Mouse (Mus musculus) neural tube, postnatal 0 days (tissue): ENCODE measurements around the gene D5Ertd577e. TPM values are rescaled to one million over a fixed set of nuclear protein-coding genes. Genes with fewer than 3 reads are reported as not detected.

ENCODE experiments used
- polyA plus RNA-seq: library from polyadenylated mRNA; unstranded; fragments of >200 nt; fragmentation: Nextera tagmentation; extraction: Ambion mirVana; gene quantifications from 2 replicates; pipeline ENCODE4 v1.2.1, GENCODE M21; 2015

D5Ertd577e gene
- not detected in 2 replicates for polyA plus RNA-seq

DNA sequence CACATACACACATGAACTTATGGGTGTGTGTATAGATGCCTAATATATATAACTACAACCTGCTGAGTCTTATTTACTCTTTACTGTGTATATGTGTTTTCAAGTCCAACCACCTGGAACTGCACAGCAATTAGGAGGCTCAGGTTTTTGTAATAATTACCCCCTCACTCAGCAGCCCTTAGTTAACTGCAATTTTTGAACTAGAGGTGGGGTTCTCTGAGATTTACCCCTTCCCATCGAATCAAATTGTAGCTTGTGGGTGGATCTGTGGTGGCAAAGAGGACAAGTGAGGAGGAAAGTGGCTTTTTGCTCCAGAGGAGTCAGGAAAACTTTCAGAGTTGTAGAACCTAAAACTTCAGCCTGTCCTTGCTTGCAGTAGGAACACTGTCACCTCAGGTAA is at the start of gene D5Ertd577e:
Gene D5Ertd577e, plus strand, starts transcription at position 301 of the 400 bp plus-strand sequence.

GRCm38 (mm10) chr5:95510458-95510857 is 53.9 kb downstream of the D5Ertd577e start, which contains the start of gene Gm3286:
Gene Gm3286, plus strand, starts transcription at chr5:95510758.

Other genes starting within 250 kb of the D5Ertd577e start
- gene Gm10424, start 184.0 kb upstream of the D5Ertd577e start, polyA plus RNA-seq, result not detected in 2 replicates
- gene Gm3259, start 150.9 kb upstream of the D5Ertd577e start, polyA plus RNA-seq, result not detected in 2 replicates
- gene Gm3286, start 54.0 kb downstream of the D5Ertd577e start, polyA plus RNA-seq, result not detected in 2 replicates
- gene Gm7971, start 138.1 kb downstream of the D5Ertd577e start, polyA plus RNA-seq, result not detected in 2 replicates